Mouse (Mus musculus) limb, embryonic 10.5 days (tissue): ENCODE results near the gene Pax3. TPM values are rescaled to one million over a fixed set of nuclear protein-coding genes. Genes with fewer than 3 reads are reported as not detected.

Experiments used
- DNase-seq: peaks from one replicate; pipeline ENCODE4 v3.0.0-alpha.2; 2017; ENCODE audit warnings: low spot score
- H3K27ac ChIP-seq: fragments of 300-500 bp; sonication (generic); 2 replicates; pipeline ENCODE4 v1.5.1; 2016; ENCODE audit warnings: mild to moderate bottlenecking
- H3K27me3 ChIP-seq: fragments of 300-500 bp; sonication (generic); 2 replicates; pipeline ENCODE4 v1.6.1; 2016; ENCODE audit warnings: low read depth, mild to moderate bottlenecking; ENCODE audit not compliant: poor library complexity, severe bottlenecking
- H3K36me3 ChIP-seq: fragments of 300-500 bp; sonication (generic); 2 replicates; pipeline ENCODE4 v1.6.1; 2016; ENCODE audit warnings: mild to moderate bottlenecking, moderate library complexity
- H3K4me1 ChIP-seq: fragments of 300-500 bp; sonication (generic); 2 replicates; pipeline ENCODE4 v1.6.1; 2016
- H3K4me3 ChIP-seq: fragments of 300-500 bp; sonication (generic); 2 replicates; pipeline ENCODE4 v1.5.1; 2016; ENCODE audit warnings: mild to moderate bottlenecking, moderate library complexity
- H3K9me3 ChIP-seq: fragments of 300-500 bp; sonication (generic); replicated peaks from 2 replicates; pipeline ENCODE4 v1.6.1; 2016; ENCODE audit warnings: mild to moderate bottlenecking
- WGBS: fragments of 180-500 bp; shearing (Covaris S2); methylation state at CpG from one replicate; pipeline ENCODE4 v1.1.7; 2016; 5-methylcytosine and 5-hydroxymethylcytosine counted together
- polyA plus RNA-seq: library from polyadenylated mRNA; unstranded; fragments of >200 nt; fragmentation: Nextera tagmentation; extraction: Ambion mirVana; gene quantifications from 2 replicates; pipeline ENCODE4 v1.2.1, GENCODE M21; 2016

Pax3 gene
- polyA plus RNA-seq, 1 experiment from 2014 or later = 11.5 TPM

- H3K4me3 ChIP-seq = no peak overlapping the region
- no peak overlapping the region for H3K27ac ChIP-seq
- 54% methylated on average over 5 of the region's 5 CpGs for WGBS
- no peak for DNase-seq
- H3K4me1 ChIP-seq = 0 out of 2 replicates have a peak, but pooled peaks cover 2% of the 10 kb centered on the region
- no peaks in the 10 kb centered on the region for H3K27me3 ChIP-seq
- H3K9me3 ChIP-seq = no peaks in the 10 kb centered on the region
- no peaks in the 10 kb centered on the region for H3K36me3 ChIP-seq
These were observed 136.1 kb downstream of the Pax3 start for GRCm38 (mm10) chr1:78060850-78061249.

- 79% methylated on average over 4 of the region's 4 CpGs for WGBS
- no peak overlapping the region for H3K4me3 ChIP-seq
- no peak for DNase-seq
- no peaks in the 10 kb centered on the region for H3K27me3 ChIP-seq
- no peaks in the 10 kb centered on the region for H3K9me3 ChIP-seq
- H3K27ac ChIP-seq = no peak overlapping the region
- H3K36me3 ChIP-seq = no peaks in the 10 kb centered on the region
- H3K4me1 ChIP-seq = 0 out of 2 replicates have a peak, but pooled peaks cover 2% of the 10 kb centered on the region
These were observed 139.0 kb downstream of the Pax3 start for GRCm38 (mm10) chr1:78057939-78058338.

GRCm38 (mm10) chr1:78053677-78054076, 143.3 kb downstream of the Pax3 start:
- H3K9me3 ChIP-seq = no peaks in the 10 kb centered on the region
- H3K36me3 ChIP-seq = no peaks in the 10 kb centered on the region
- H3K4me1 ChIP-seq = no peaks in the 10 kb centered on the region
- H3K4me3 ChIP-seq = no peak overlapping the region
- H3K27me3 ChIP-seq = no peaks in the 10 kb centered on the region
- 87% methylated on average over 6 of the region's 6 CpGs for WGBS
- H3K27ac ChIP-seq = no peak overlapping the region
- no peak for DNase-seq

Other genes starting within 250 kb of the Pax3 start
- gene Sgpp2, start 113.2 kb upstream of the Pax3 start, polyA plus RNA-seq = 0.59 and 0.78 TPM in 2 replicates